In genomic region chr5:25886708-25887107, GRCm38 (mm10) we compare ENCODE assay signal across 31 mouse cellular contexts. TPM values are rescaled to one million over a fixed set of nuclear protein-coding genes. Genes with fewer than 3 reads are reported as not detected.
DNase-seq lines count a peak whose midpoint lies in the region; ATAC-seq lines count a peak whose summit lies in the region.
"Had no signal": no experiment of that assay in that cellular context is flagged by ENCODE, and none has a peak within 500 bp of the region (broad histone marks: within the 10 kb centered on the region; RNA-seq: fewer than 3 reads in every experiment).

No protein-coding gene starts in this region.

- H3K4me3 ChIP-seq in heart, embryonic 10.5 days: no peak overlapping the region
- H3K4me3 ChIP-seq in neural tube, embryonic 12.5 days: no peak overlapping the region
- H3K4me3 ChIP-seq in neural tube, embryonic 15.5 days (replicated peaks): no peak overlapping the region
- H3K4me3 ChIP-seq: embryonic facial prominence, embryonic 12.5 days; embryonic facial prominence, embryonic 15.5 days; gastrocnemius, adult 2 months; hindbrain, embryonic 10.5 days had no signal

- WGBS in heart, embryonic 10.5 days: 83% methylated on average over 3 of the region's 3 CpGs
- WGBS in neural tube, embryonic 12.5 days: 60% methylated on average over 3 of the region's 3 CpGs
- 63% methylated on average over 3 of the region's 3 CpGs for WGBS in neural tube, embryonic 15.5 days

- ATAC-seq in neural tube, embryonic 12.5 days (ENCODE audit: low FRiP score, low read depth): peak; percentile 48; the same call in 1 of the 2 replicates
- ATAC-seq in neural tube, embryonic 15.5 days (ENCODE audit: low FRiP score): peak; percentile 50; the same call in 1 of the 2 replicates
- ATAC-seq: forebrain, embryonic 14.5 days; forebrain, postnatal 0 days had no signal

- no peak overlapping the region for H3K4me2 ChIP-seq in neural tube, embryonic 12.5 days (replicated peaks)
- H3K4me2 ChIP-seq in neural tube, embryonic 15.5 days: no peak overlapping the region
- H3K4me2 ChIP-seq: embryonic facial prominence, embryonic 12.5 days; embryonic facial prominence, embryonic 15.5 days; heart, embryonic 11.5 days; hindbrain, embryonic 14.5 days had no signal

- peaks cover 4% of the 10 kb centered on the region; the same call in 1 of the 2 replicates for H3K9me3 ChIP-seq in heart, embryonic 10.5 days
- no peaks in the 10 kb centered on the region for H3K9me3 ChIP-seq in neural tube, embryonic 12.5 days
- no peaks in the 10 kb centered on the region for H3K9me3 ChIP-seq in neural tube, embryonic 15.5 days (replicated peaks)

- H3K27ac ChIP-seq in heart, embryonic 10.5 days: no peak overlapping the region
- H3K27ac ChIP-seq in neural tube, embryonic 12.5 days: no peak overlapping the region
- no peak overlapping the region for H3K27ac ChIP-seq in neural tube, embryonic 15.5 days (replicated peaks)
- H3K27ac ChIP-seq: embryonic facial prominence, embryonic 12.5 days; embryonic facial prominence, embryonic 15.5 days; gastrocnemius, adult 2 months; hindbrain, embryonic 10.5 days; hindbrain, embryonic 14.5 days had no signal

- intact Hi-C loops in heart, postnatal 25 days (cut with DNase I): no loop called here

- no peaks in the 10 kb centered on the region for H3K36me3 ChIP-seq in heart, embryonic 10.5 days
- no peaks in the 10 kb centered on the region for H3K36me3 ChIP-seq in neural tube, embryonic 12.5 days
- no peaks in the 10 kb centered on the region for H3K36me3 ChIP-seq in neural tube, embryonic 15.5 days
- H3K36me3 ChIP-seq: embryonic facial prominence, embryonic 12.5 days; embryonic facial prominence, embryonic 15.5 days; hindbrain, embryonic 10.5 days had no signal

- H3K27me3 ChIP-seq in heart, embryonic 10.5 days (ENCODE audit: insufficient read depth, poor library complexity, severe bottlenecking): no peaks in the 10 kb centered on the region
- no peaks in the 10 kb centered on the region for H3K27me3 ChIP-seq in neural tube, embryonic 12.5 days (replicated peaks)
- no peaks in the 10 kb centered on the region for H3K27me3 ChIP-seq in neural tube, embryonic 15.5 days (replicated peaks)
- H3K27me3 ChIP-seq: embryonic facial prominence, embryonic 12.5 days; embryonic facial prominence, embryonic 15.5 days had no signal

- no peaks in the 10 kb centered on the region for H3K4me1 ChIP-seq in heart, embryonic 10.5 days
- H3K4me1 ChIP-seq in neural tube, embryonic 12.5 days: no peaks in the 10 kb centered on the region
- peaks cover 17% of the 10 kb centered on the region for H3K4me1 ChIP-seq in neural tube, embryonic 15.5 days
- H3K4me1 ChIP-seq: embryonic facial prominence, embryonic 12.5 days; embryonic facial prominence, embryonic 15.5 days; hindbrain, embryonic 10.5 days had no signal

- H3K9ac ChIP-seq in neural tube, embryonic 12.5 days: no peak overlapping the region
- no peak overlapping the region for H3K9ac ChIP-seq in neural tube, embryonic 15.5 days (replicated peaks)
- H3K9ac ChIP-seq: embryonic facial prominence, embryonic 12.5 days; embryonic facial prominence, embryonic 15.5 days; forebrain, postnatal 0 days; hindbrain, embryonic 14.5 days had no signal

- DNase-seq in heart, embryonic 10.5 days (ENCODE audit: low spot score): peak; percentile 13
- no peak for DNase-seq in heart, postnatal 25 days (ENCODE audit: low spot score)
- DNase-seq in neural tube, embryonic 10.5 days (ENCODE audit: extremely low spot score, low spot score): no peak
- DNase-seq in kidney, postnatal 25 days: no peak
- DNase-seq: adrenal gland, adult 2 months; adrenal gland, postnatal 14 days; B cell, adult 2 months; cerebellum, adult 11 months; cerebellum, adult 2 months; cerebellum, adult 9-11 months; cerebellum, postnatal 25 days; forebrain, postnatal 0 days; gastrocnemius, adult 2 months; gastrocnemius, postnatal 14 days; heart, adult 18-20 months; heart, postnatal 36 days had no signal

RNA-seq across cellular contexts. Expression of gene Gm21663, which starts 55.5 kb away (rescaled TPM):
- not detected in 2 replicates for polyA plus RNA-seq in heart, embryonic 10.5 days (2016; fragmentation: Nextera tagmentation; extraction: Ambion mirVana)
- total RNA-seq in heart, postnatal 25 days (2021): not detected
- polyA plus RNA-seq in neural tube, embryonic 12.5 days (2016; fragmentation: Nextera tagmentation; extraction: Ambion mirVana): not detected in 2 replicates
- 0.10 and 0.17 TPM in 2 replicates for polyA plus RNA-seq in neural tube, embryonic 15.5 days (2015; fragmentation: Nextera tagmentation; extraction: Ambion mirVana)
- total RNA-seq: adrenal gland, postnatal 14 days; adrenal gland, postnatal 4 days; common myeloid progenitor, adult 5-6 weeks; gastrocnemius, adult 2 months; gastrocnemius, postnatal 14 days; gastrocnemius, postnatal 4 days; heart, adult 18-20 months; heart, postnatal 36 days; MEL had no signal
- polyA plus RNA-seq: adrenal gland, adult 2 months; cerebellum, adult 2 months; embryonic facial prominence, embryonic 12.5 days; forebrain, embryonic 11.5 days; forebrain, embryonic 14.5 days; forebrain, postnatal 0 days; frontal cortex, adult 2 months; heart, postnatal 0 days; hindbrain, embryonic 14.5 days had no signal
